Mouse (Mus musculus) stomach, postnatal 0 days (tissue): Measurements from ENCODE around the gene Nicn1. TPM values are rescaled to one million over a fixed set of nuclear protein-coding genes. Genes with fewer than 3 reads are reported as not detected.

ENCODE experiments used
- ATAC-seq: fragments of 200-750 bp; cut with Nextera tagmentation; 2 replicates; pipeline ENCODE4 v1.8.0; 2017; ENCODE audit not compliant: low FRiP score, low TSS enrichment
- DNase-seq: peaks from one replicate; pipeline ENCODE4 v3.0.0-alpha.2; 2016; ENCODE audit warnings: low spot score
- H3K27ac ChIP-seq: fragments of 300-500 bp; sonication (generic); replicated peaks from 2 replicates; pipeline ENCODE4 v1.5.1; 2014; ENCODE audit warnings: mild to moderate bottlenecking, control low read depth
- H3K27me3 ChIP-seq: fragments of 300-500 bp; sonication (generic); 2 replicates; pipeline ENCODE4 v1.6.1; 2014; ENCODE audit warnings: low read length; ENCODE audit not compliant: control insufficient read depth, insufficient read depth
- H3K36me3 ChIP-seq: fragments of 300-500 bp; sonication (generic); 2 replicates; pipeline ENCODE4 v1.6.1; 2014; ENCODE audit warnings: low read length, mixed read lengths; ENCODE audit not compliant: control insufficient read depth, insufficient read depth
- H3K4me1 ChIP-seq: fragments of 300-500 bp; sonication (generic); replicated peaks from 2 replicates; pipeline ENCODE4 v1.6.1; 2014; ENCODE audit warnings: antibody characterized with exemption; ENCODE audit not compliant: control insufficient read depth, insufficient read depth
- H3K4me2 ChIP-seq: fragments of 300-500 bp; sonication (generic); replicated peaks from 2 replicates; pipeline ENCODE4 v1.6.1; 2014; ENCODE audit warnings: low read depth, mild to moderate bottlenecking, control low read depth, moderate library complexity
- H3K4me3 ChIP-seq: fragments of 300-500 bp; sonication (generic); 2 replicates; pipeline ENCODE4 v1.5.1; 2014; ENCODE audit warnings: low read depth, low read length, control low read depth
- H3K9ac ChIP-seq: fragments of 300-500 bp; sonication (generic); 2 replicates; pipeline ENCODE4 v1.6.1; 2014; ENCODE audit warnings: mild to moderate bottlenecking, low read length, control low read depth, mixed read lengths
- H3K9me3 ChIP-seq: fragments of 300-500 bp; sonication (generic); 2 replicates; pipeline ENCODE4 v1.6.1; 2016; ENCODE audit warnings: low read length; ENCODE audit not compliant: control insufficient read depth
- CTCF ChIP-seq: IDR thresholded peaks from 2 replicates; pipeline ENCODE4 v1.5.1; 2016; ENCODE audit warnings: antibody characterized with exemption, low read depth, mild to moderate bottlenecking, moderate library complexity
- EP300 ChIP-seq: optimal IDR thresholded peaks from 2 replicates; pipeline ENCODE3; 2016; ENCODE audit warnings: antibody characterized with exemption
- WGBS: fragments of 180-500 bp; shearing (Covaris S2); extraction: QIAGEN DNeasy Blood & Tissue Kit; methylation state at CpG from one replicate; pipeline ENCODE4 v1.1.7; 2014; 5-methylcytosine and 5-hydroxymethylcytosine counted together
- polyA plus RNA-seq: library from polyadenylated mRNA; unstranded; fragments of >200 nt; fragmentation: Nextera tagmentation; extraction: Ambion mirVana; gene quantifications from 2 replicates; pipeline ENCODE4 v1.2.1, GENCODE M21; 2015

Gene Nicn1
- 17.3 and 20.3 TPM in 2 replicates for polyA plus RNA-seq

GRCm38 (mm10) chr9:108290016-108290750, at the start of gene Nicn1:
TSS of gene Nicn1 (plus strand) at chr9:108290429.
- Histone ChIP-seq H3K27me3 (no peaks in the 10 kb centered on the region), H3K4me2 (peak within 1 kb of the TSS; percentile 58), H3K9ac (peak within 1 kb of the TSS; percentile 54), H3K9me3 (no peaks in the 10 kb centered on the region), H3K4me3 (peak within 1 kb of the TSS; percentile 53), H3K36me3 (no peaks in the 10 kb centered on the region), H3K4me1 (no peaks in the 10 kb centered on the region; the same call in 1 of the 2 replicates), H3K27ac (peak within 1 kb of the TSS; percentile 78)
- DNase-seq = peak; percentile 92
- TF ChIP-seq CTCF = no peak
- no peak for TF ChIP-seq EP300
- peak; percentile 97 for ATAC-seq
- under 1% methylated on average over 32 of the region's 32 CpGs for WGBS

- WGBS = 78% methylated on average over 3 of the region's 3 CpGs
- no peak for TF ChIP-seq EP300
- TF ChIP-seq CTCF = no peak
- no peaks in the 10 kb centered on the region for H3K9me3 ChIP-seq
- no peaks in the 10 kb centered on the region for H3K27me3 ChIP-seq
- H3K4me2 ChIP-seq = no peak overlapping the region
- H3K27ac ChIP-seq = no peak overlapping the region
- H3K4me3 ChIP-seq = no peak overlapping the region
- H3K4me1 ChIP-seq = no peaks in the 10 kb centered on the region
- DNase-seq (no peak), ATAC-seq (no peak)
- H3K36me3 ChIP-seq = no peaks in the 10 kb centered on the region; the same call in 1 of the 2 replicates
- no peak overlapping the region for H3K9ac ChIP-seq
These were observed 45.7 kb upstream of the Nicn1 start for GRCm38 (mm10) chr9:108244540-108244939.

DNA sequence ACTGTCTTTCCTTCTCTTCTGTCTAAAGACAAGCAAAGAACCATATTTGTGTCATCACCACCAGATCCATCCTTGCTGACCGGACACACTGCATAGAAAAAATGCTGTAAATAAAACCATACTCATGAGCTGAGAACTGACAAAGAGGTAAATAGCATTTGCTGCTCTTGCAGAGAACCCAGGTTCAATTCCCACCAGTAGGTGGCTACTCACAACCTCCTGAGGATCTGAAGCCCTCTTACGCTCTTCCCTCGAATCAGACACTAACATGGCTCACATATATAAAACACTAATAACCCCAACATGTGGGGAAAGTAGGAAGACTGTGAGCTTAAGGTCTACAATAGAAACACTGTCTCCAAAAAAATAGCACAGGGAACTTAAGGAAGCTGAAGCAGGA, 45.2 kb upstream of the Nicn1 start:
- TF ChIP-seq EP300 = no peak
- peak; percentile 66 for TF ChIP-seq CTCF
- DNase-seq (no peak), ATAC-seq (no peak)
- H3K4me1 ChIP-seq = no peaks in the 10 kb centered on the region
- H3K9me3 ChIP-seq = no peaks in the 10 kb centered on the region
- H3K4me2 ChIP-seq = no peak overlapping the region
- no peaks in the 10 kb centered on the region for H3K27me3 ChIP-seq
- no peak overlapping the region for H3K9ac ChIP-seq
- H3K36me3 ChIP-seq = no peaks in the 10 kb centered on the region; the same call in 1 of the 2 replicates
- H3K4me3 ChIP-seq = no peak overlapping the region
- 69% methylated on average over 3 of the region's 3 CpGs for WGBS
- no peak overlapping the region for H3K27ac ChIP-seq

DNA sequence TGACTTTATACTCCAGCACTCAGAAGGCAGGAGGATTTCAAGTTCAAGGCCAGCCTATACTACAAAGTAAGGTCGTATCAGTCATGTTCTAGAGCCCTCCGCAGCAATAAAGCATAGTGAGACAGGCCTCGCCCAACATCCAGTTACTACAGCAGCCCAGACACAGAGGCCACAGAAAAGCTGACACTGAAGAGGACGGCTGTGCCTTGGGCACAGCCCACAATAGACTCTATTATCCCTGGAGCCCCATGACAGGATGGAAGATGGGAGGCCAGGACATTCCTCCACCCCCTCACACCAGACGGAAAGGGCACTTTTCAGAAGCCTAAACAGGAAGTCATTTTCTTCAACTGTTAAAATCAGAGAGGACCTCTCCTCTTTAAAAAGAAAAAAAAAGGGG, 41.3 kb upstream of the Nicn1 start:
- Histone ChIP-seq H3K36me3 (peaks cover 10% of the 10 kb centered on the region), H3K4me2 (no peak overlapping the region), H3K9ac (no peak overlapping the region), H3K9me3 (no peaks in the 10 kb centered on the region), H3K4me1 (no peaks in the 10 kb centered on the region), H3K27me3 (no peaks in the 10 kb centered on the region), H3K27ac (no peak overlapping the region), H3K4me3 (no peak overlapping the region)
- TF ChIP-seq EP300 (no peak), CTCF (no peak)
- ATAC-seq (no peak), DNase-seq (no peak)
- 58% methylated on average over 5 of the region's 5 CpGs for WGBS

DNA sequence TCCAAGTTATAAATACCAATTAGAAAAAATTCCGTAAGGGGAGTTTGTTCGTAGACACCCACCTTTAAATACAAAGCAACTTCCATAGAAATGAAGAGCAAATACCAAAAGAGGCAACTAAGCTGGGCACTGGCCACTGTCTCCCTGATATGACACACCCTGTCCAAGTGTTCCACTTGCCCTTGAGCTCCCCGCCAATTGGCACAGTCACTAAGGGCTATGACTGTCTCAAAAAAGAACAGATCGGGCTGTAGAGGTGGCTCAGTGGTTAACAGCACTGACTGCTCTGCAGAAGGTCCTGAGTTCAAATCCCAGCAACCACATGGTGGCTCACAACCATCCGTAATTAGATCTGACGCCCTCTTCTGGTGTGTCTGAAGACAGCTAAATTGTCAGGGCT, 38.4 kb upstream of the Nicn1 start:
- Histone ChIP-seq H3K9ac (no peak overlapping the region), H3K9me3 (no peaks in the 10 kb centered on the region), H3K4me1 (no peaks in the 10 kb centered on the region), H3K36me3 (peaks cover 10% of the 10 kb centered on the region; the same call in 1 of the 2 replicates), H3K27me3 (no peaks in the 10 kb centered on the region), H3K27ac (no peak overlapping the region), H3K4me2 (no peak overlapping the region), H3K4me3 (no peak overlapping the region)
- no peak for DNase-seq
- TF ChIP-seq CTCF (no peak), EP300 (no peak)
- 94% methylated on average over 6 of the region's 6 CpGs for WGBS
- no peak for ATAC-seq

- H3K27me3 ChIP-seq = no peaks in the 10 kb centered on the region
- DNase-seq = no peak
- H3K36me3 ChIP-seq = peaks cover 10% of the 10 kb centered on the region; the same call in 1 of the 2 replicates
- no peak overlapping the region for H3K4me2 ChIP-seq
- ATAC-seq = no peak
- no peak overlapping the region for H3K9ac ChIP-seq
- TF ChIP-seq EP300 (no peak), CTCF (no peak)
- H3K27ac ChIP-seq = no peak overlapping the region
- 62% methylated on average over 7 of the region's 7 CpGs for WGBS
- H3K4me1 ChIP-seq = no peaks in the 10 kb centered on the region
- H3K9me3 ChIP-seq = no peaks in the 10 kb centered on the region
- H3K4me3 ChIP-seq = no peak overlapping the region
These were observed 37.5 kb upstream of the Nicn1 start for GRCm38 (mm10) chr9:108252766-108253165.
